Mouse (Mus musculus) adrenal gland, postnatal 4 days (tissue): Measurements from ENCODE around the gene Synrg. TPM values are rescaled to one million over a fixed set of nuclear protein-coding genes. Genes with fewer than 3 reads are reported as not detected.

ENCODE experiments used
- DNase-seq, 2 experiments: peaks; one replicate each; pipeline ENCODE4 v3.0.0; 2021 to 2022; ENCODE audit warnings: low spot score in 2 of 2, mixed read lengths in 2 of 2
- total RNA-seq, 2 experiments: library from RNA; stranded (reverse); gene quantifications; 2 replicates each; pipeline ENCODE4 v1.2.3; 2021

The Synrg gene
- total RNA-seq, 2 experiments from 2014 or later, result 40.6 to 46.0 TPM

DNA sequence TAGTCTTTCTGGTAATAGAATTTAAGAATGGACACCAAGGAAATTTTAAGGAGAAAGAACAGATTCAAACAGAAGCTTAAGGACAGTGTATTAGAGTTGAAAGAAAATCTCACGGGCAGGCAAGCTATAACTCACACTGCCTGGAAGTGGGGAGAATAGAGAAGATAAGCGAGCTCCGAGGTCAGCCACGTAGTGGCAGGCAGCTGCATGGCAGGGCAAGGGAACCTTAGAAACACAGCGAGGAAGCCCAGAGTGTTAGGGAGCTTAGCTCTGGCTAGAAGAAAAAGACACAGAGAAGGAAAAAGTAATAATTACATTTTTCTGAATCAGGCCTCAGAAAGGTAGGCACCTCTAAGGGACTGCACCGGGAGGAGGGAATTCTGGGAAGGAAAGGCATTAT lies 15.8 kb downstream of the Synrg start:
- DNase-seq, result no peak

DNA sequence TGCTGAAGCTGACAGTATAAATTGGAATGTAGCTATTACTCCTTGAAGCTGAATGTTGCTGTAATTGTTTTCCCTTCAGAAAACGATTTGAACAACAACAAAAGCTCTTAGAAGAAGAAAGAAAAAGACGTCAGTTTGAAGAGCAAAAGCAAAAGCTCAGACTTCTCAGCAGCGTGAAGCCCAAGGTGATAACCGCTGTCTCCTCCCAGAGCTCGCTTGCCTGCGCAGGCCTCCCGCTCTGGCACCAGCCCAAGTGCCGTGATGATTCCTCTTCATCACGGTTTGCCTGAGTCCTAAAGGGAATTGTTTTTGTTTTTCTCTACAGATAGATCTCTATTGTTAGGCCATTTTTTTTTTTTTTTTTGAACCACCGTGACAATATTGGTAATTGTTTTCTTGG lies 17.1 kb downstream of the Synrg start:
- DNase-seq, result no peak

DNA sequence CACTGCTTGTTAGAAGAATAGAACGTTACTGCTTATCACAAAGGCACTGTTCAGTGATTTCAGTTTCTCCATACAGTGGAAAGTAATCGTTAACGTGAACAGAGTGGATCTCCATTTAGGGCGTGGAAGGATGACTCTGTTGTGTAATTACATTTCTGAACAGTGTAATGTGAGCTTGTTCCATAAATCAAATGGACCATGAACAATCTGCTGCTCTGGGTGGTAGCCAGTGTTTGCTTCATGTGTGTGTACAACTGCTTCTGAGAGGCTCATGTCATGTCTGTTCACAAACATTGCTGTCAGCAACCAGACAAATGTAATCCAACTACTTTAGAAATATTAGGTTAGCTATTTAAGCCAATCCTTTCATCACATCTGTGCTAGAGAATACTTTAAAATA lies 27.5 kb downstream of the Synrg start:
- DNase-seq, result no peak

DNA sequence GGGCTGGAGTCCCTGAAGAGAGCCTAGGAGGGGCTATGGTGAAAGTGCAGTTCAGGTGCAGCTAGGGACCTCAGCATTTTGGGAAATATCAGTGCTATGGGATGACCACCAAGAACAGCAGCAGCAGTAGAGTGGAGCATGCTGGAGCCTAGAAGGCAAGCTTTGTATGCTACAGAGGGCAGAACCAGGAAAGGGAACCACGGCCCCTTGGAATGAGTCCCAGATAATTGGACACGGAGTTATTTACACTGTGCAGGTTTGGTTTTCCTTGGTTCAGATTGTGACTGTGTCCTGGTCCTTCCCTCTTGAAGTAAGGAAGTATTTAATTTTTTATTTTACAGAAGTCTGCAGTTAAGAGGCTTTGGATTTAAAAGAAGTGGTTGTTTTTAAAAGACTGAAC lies 29.2 kb downstream of the Synrg start:
- DNase-seq, result no peak

DNA sequence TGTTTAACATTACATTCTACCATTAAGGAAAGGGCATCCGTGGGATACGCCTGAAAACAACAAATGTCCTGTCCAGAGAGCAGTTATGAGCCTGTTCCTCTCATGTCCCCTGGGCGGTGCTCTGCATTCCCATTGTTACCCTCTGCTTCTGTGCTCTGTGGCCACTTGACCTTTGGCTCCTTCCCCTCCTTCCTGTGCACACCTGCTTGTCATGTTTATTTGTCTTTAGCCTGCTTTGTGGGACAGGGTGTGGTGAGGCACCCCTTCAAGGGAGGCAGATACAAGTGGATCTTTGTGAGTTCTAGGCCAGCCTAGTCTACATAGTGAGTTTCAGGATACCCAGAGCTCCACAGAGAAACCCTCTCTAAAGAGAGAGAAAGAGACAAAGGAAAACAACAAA lies 30.3 kb downstream of the Synrg start:
- no peak for DNase-seq

DNA sequence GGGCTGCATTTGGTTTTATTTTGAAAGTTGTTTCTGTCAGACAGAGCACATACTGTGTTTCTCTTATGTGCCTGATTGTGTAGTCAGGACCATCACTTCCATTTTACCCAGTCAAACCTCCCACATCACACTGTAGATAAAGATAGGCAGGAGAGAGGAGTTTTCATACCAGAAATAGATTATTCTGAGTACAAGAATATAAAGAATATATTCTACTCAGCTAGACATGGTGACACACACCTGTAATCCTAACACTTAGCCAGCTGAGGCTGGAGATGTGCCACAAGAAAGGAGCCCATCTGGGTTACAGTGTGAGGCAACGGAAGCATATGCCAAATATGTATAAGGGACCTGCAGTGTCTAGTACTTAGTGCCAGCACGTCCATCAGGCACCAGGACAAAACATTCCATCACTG lies 31.3 kb downstream of the Synrg start:
- DNase-seq, result no peak

DNA sequence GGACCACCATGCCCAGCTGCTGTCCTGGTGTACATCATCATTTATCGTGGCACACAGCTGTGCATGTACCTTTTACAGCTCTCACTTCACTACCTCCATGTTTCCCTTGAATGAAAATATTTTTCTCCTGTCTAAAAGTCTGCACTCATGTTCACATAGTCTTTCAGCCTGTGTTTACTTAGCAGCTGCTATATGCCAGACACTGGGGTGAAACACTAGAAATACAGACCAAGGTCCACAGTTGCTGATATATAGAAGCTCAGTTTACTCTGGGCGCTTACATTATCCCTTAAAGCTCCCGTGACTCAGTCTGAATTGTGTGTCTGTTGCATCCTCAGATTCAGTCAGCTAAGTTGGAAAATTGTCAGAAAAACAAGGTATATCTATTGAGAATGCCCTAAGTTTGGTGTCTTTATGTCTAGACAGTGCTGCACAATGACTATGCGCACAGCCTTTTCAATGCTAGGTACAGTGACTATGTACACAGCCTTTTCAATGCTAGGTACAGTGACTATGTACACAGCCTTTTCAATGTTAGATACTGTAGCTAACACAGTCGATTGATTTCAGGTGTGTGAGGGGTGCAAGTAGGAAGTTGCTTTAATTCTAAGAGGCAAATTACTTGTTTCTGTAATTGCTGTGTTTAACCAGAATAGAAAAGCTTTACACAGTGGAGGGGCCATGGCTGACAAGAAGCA lies 33.1 kb downstream of the Synrg start:
- DNase-seq, result no peak

DNA sequence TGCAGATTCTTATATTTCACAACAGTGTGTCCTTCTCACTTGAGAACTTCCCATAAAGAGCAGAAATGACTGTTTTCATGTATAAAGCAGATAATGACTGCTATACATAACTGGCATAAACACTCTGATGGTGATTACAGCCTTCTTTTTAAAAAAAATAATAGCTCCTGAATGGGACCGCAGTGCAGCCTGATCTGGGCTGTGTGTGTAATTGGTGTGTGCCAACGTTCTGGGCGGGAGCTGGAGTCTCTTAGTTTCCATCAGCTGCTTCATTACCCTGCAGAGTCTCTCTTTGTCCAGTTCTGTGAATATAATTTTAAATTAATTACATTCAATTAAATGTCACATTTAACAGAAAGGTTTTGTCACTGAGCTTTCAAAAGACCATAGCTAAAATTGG lies 34.8 kb downstream of the Synrg start:
- no peak for DNase-seq

DNA sequence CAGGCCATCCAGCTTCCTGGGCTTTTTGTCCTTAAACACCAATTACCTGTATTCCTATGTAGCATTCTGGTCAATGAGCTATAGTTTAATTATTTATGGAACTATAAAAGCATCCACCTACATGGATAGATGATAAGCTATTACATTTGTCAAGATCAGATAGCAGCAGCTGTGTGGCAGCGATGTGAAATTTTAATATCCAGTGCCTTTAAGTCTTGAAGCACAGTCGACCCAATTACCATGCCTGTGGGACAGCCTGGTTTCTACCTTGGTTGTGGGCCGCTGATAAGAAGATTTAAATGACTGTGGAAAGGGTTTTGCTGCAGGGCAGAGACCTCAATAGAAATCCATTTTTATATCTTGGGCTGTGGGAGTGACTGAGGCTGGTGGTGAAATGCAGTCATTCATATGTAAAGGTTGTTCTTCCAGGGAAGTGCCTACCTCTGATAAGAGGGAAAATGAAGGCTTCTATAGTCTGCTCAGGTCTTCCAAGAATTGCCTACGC lies 35.2 kb downstream of the Synrg start:
- no peak for DNase-seq

DNA sequence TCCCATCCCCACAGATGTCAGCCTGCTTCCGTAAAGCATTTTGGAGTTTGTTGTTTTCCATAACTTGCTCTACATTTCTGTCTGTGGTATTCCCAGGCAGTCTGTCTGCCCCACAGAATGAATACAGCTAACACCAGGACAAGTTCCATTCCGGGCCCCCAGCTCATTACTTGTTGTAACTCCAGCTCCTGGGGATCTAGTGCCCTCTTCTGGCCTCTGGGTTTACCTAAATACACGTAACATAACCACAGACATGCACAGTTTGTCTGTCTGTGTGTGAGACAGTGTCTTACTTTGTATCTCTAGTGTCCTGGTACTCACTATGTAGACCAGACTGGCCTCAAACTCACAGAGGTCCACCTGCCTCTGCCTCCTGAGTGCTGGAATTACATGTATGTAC lies 37.0 kb downstream of the Synrg start:
- DNase-seq, result no peak

DNA sequence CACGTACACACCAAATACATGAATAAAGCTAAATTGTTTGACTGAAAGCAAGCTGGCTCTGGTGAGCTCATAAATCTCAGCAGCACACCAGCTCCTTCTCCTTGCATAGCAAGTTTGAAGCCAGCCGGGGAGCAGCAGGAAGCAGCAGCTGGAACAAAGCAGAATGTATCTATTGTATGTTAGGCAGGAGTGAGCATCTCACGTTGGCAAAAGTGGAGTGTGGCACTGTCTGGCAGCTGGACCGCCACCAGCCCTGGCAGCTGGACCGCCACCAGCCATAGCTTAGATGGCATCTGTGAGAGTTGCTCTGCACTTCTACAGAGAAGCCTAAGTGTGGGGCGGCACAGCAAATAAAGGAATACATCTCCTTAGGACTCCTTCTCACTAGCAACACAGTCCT lies 39.8 kb downstream of the Synrg start:
- DNase-seq, result no peak

DNA sequence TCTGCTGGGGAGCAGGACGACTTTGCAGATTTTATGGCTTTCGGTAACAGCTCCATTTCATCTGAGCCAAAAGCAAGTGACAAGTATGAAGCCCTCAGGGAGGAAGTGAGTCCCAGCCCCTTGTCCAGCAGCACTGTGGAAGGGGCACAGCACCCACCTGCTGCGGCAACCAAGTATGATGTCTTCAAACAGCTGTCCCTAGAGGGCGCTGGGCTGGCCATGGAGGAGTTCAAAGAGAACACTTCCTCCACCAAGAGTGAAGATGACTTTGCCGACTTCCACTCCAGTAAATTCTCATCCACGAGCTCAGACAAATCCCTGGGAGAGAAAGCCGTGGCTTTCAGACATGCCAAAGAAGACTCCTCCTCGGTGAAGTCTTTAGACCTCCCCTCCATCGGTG lies 44.8 kb downstream of the Synrg start:
- no peak for DNase-seq

DNA sequence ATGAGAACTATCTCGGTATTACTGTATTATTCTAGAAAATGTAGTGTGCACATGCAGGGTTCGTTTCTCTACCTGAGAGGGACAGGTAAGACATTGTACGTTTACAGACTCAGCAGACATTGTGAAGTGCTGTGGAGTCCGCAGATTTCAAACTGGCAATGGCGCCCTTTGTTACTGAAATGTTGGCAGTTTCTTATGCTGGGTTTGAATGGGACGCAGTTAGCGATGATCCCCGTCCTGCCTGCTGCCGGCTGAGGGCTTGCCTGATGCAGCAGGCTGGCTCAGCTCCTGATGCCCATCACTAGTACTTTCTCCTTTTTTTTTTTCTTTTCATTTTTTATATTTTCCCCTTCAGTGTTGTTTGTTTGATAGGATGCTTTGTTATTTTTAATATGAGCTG lies 46.2 kb downstream of the Synrg start:
- no peak for DNase-seq

DNA sequence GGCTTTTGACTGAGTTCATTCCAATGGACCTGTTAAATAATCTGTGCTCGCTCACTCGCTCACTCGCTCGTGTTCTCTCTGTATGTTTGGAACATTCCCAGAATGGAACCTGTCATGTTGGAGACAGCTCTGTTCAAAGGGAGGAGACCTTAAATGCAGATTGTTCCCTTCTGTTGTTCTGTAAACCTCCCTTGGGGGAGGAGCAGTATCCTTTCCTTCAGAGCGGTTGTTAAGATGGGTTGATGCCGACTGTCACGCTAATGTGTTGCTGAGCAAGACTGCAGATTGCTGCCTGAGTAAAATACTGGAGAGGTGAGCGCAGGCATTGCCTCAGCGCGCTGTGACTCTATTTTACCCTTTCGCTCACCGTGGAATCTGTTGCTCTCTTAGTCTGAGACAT lies 46.8 kb downstream of the Synrg start:
- DNase-seq, result no peak

DNA sequence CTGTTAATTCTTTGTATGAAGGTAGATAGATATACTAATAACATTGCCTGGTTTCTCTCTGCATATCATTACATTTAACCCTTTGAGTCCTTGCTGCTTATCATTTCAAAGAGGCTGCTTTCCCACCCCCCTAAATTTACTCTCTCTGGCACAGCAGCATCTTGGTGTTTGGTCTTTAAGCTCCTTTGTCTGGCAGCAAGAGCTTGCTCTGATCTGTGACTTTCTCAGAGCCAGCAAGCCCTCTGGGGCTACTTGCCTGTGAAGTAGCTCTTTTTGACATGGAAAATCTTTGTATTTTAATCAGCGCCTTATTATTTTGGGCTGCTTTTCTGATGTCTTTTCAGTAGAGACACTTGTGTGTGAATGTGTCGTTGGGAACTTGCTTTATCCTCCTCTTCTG lies 47.3 kb downstream of the Synrg start:
- no peak for DNase-seq

DNA sequence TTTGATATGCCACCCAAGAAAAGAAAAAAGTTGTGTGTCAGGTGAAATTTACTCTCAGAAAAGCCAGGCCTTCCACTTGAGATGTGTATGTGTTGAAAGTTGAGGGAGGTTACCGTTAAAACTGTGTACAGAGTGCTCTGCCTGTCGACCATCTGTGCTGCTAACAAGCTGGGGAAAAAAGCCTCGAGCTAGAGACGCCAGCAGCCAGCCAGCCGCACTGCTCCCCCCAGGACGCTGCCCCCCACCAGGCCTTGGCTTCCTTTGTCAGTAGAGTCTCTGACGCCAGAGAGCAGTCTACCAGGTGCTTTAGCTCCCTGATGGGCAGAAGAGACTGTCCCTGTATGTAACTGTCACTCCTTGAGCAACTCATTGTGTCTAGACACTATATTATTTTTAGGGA lies 48.9 kb downstream of the Synrg start:
- DNase-seq, result no peak

DNA sequence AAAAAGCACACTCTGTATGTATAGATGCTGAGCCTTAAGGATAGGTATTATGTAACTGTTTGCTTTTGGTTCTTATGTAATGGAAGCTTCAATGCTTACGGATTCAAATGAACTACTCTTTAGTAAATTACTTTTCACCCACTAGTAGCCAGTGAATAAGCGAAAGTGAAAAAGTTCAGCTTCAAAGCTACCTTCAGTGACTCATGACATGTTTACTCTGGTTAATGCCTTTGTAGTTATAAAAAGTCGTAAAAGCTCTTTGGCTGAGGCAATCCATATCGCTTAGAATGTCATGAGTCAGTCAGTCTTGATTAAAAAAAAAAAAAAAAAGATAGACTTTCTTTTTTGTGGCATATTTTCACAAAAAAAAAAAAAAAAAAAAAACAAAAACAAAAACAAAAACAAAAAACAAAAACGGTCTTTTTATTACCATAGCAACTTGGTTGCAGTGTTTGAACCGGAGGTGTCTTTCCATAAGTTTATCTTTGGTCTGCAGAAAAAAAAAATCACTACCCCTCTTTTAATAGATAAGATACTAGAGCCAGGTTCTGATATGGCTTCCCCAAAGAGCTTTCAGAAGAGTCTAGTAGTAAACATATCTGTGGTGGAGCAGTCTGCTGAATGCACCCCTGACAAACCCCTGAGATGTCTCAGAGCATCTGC lies 52.0 kb downstream of the Synrg start:
- no peak for DNase-seq

DNA sequence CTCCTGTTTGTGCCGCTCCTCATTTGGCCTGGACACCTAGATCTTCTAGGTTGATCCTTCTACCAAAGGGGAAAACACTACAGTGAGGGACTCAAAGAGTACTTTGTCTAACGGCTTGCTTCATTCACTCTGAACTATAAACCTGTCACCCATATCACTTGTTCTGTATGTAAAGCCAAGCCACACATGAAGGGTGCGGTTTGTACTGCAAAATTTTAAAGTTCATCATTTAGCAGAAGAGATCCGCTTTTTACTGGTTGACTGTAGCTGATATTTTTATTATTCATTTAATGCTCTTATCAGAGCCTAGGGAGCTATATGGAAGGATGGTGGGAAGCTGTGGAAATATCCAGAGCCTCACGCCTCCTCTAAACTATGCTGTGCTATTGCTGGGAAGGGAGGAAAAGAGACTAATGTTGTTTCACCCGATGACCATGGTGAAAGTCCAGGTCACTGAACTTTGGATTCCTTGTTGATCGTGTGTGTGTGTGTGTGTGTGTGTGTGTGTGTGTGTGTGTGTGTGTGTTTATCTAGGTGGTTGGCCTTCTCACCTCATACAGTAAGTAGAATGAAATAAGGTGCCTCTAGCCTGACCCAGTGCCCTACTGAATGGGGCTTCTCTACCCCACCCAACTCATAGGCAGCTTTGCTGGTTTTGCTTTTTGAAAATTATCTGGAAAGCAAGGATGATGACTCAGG lies 52.7 kb downstream of the Synrg start:
- DNase-seq, result no peak

DNA sequence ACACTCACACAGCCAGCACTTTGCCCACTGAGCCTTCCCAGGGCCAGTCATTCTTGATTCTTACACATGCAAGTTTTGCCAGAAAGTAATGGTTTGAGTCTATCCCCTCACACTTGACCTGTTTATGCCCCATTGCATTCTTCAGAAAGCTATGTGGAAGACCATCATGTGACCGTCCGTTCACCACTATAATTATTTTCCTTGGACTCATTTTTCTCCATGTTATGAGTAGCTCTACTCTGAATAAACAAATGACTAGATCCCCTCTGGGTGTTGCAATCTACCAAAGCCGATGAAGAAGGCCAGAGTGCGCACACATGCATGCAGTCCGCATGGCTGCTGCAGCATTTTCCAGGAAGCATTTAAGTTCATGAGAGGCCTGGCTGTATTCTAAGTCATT lies 63.0 kb downstream of the Synrg start:
- DNase-seq, result no peak

DNA sequence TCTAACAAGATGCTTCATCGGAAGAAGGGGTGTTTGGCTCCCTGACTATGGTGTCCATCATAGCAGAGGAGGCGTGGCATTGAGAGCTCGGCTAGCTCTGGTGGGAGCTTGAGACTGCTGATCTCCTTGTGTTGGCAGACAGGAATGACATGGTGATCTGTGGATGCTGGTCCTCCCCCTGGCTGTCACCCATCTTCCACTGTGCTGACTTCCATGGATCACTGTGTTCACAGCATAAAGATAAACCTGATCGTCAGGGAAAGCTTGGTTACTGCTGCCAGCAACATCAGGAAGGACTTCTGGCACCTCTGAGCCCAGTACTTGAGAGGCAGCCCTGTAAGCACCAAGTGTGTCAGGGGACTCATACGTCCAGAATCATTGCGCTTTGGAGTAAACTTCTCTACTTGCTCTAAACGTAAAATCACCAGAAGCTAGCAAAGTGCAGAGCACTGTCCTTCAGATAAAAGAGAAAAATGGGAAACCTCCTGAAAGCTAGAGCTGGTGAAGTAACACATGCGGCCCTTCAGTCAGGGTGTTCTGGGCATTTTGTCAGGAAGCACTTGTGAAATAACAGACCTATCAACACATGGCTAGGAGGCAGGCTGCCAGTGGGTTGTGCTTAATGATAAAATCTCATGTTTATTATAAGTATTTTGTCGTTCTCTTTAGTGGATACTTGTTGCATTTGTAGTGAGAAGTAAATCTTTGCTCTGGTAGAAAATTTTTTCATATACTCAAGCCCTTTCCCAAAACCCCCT lies 64.2 kb downstream of the Synrg start:
- DNase-seq, result no peak

DNA sequence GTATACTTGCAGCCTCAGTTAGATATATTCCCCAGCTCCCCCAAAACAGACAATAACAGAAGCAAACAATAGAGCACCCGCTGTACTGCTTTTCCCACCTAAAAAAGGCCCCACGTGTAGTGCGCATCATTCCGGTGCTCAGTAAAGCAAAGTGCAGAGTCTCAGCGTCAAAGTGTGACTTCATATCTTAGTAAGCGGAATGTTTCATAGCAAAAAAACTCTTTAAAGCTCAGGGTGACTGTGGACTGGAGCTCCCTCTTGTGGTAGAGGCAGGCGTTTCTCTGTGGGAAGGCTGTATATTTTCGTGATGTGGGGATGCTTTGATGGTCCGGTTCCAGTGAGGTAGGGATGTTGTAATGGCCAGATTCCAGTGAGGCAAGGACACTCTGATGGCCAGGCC lies 67.7 kb downstream of the Synrg start:
- DNase-seq, result peak; percentile 33 to 52

DNA sequence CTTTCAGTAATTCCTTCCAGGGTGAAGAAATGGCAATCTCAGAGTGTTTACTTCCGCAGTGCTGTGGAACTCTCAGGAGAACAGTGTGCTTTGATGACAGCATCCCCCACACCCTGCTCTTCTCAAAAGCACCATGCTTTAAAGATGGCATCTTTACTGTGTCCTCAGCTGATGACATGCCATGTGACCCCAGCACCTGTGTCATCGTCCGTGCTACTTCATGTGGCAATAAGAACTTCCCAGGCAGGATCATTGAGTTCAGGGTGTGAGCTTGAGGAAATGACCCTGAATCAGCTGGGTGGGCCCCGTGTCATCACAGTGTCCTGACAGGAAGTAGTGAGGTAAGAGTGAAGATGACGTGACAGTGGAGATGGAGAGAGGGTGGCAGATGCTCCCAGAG lies 68.3 kb downstream of the Synrg start:
- DNase-seq, result no peak
